Mouse (Mus musculus): Measurements from ENCODE around the gene Cdh22. TPM values are rescaled to one million over a fixed set of nuclear protein-coding genes. Genes with fewer than 3 reads are reported as not detected.

Cdh22 gene
- total RNA-seq, 2 experiments from 2014 or later, result 14.3 to 23.1 TPM

- no peak for DNase-seq (ENCODE audit: low spot score in 2 of 2)
Measured at GRCm38 (mm10) chr2:165091433-165091965, 143.2 kb downstream of the Cdh22 start.

DNA sequence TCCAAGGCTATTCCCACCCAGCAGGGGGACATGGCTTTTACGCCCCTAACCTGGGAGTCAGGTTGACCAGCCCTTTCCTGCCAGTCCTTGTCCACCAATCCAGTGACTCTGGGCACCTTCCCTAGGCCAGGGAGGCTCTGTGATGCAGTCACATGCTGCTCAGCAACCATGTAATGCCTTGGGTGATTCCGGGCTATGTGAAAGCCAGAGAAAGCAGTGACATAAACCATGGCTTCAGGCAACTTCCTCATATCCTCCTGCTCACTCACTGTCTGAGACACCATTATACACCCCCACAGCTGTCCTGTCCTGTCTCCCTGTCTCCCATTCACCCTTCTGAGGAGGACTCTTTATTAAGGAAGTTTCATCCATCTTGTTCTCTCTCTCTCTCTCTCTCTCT, 144.0 kb downstream of the Cdh22 start, which contains the start of gene 1700025C18Rik:
Gene 1700025C18Rik (minus strand): TSS at position 101 of the 400 bp plus-strand sequence.
- DNase-seq (ENCODE audit: low spot score in 2 of 2), result no peak

GRCm38 (mm10) chr2:165089470-165089869, 145.2 kb downstream of the Cdh22 start:
- DNase-seq (ENCODE audit: low spot score in 2 of 2), result no peak

DNA sequence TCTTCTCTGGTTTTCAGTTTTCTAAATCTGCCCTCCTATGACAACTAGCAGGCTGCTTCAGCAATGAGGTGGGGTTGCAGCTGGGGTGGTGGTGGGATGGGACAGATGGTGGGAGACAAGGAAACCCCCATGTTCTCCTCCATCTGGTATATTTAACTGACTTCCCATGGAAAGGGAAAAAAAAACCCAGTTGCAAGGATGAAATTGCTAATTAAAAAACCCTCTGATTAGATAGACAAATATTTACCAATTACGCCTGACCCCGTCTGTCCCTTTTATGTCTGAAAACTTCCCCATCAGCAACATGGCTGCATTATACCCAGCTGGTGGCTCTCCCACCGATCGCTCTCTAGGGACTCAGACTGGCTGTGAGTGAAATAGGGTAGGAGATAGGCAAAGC, 148.0 kb downstream of the Cdh22 start:
- DNase-seq (ENCODE audit: low spot score in 2 of 2), result peak in 1 of 2 experiments; percentile 62

GRCm38 (mm10) chr2:165081257-165081656, 153.4 kb downstream of the Cdh22 start:
- DNase-seq (ENCODE audit: low spot score in 2 of 2), result no peak

GRCm38 (mm10) chr2:165080657-165081056, 154.0 kb downstream of the Cdh22 start:
- DNase-seq (ENCODE audit: low spot score in 2 of 2), result no peak

DNA sequence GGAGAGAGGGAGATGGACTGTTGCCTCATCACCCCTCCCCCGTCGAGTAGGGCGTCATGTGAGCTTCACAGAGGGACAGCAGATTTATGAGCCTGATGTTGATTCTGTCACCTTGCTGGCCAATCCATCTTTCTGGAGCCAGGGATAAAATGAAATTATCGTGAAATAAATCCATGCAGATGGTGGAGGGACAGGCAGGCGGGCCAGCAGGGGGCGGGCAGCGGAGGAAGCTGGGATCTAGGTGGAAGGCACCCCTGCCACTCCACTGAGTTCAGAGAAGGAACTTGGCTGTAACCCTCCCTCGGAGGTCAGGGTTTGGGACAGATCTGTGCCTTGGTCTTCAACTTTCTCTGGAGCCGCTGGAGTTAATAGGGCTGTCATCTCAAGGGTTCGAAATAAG, 156.0 kb downstream of the Cdh22 start:
- DNase-seq (ENCODE audit: low spot score in 2 of 2), result no peak

- DNase-seq (ENCODE audit: low spot score in 2 of 2), result no peak
Measured at GRCm38 (mm10) chr2:165078045-165078444, 156.6 kb downstream of the Cdh22 start.

GRCm38 (mm10) chr2:165077055-165077454, 157.6 kb downstream of the Cdh22 start:
- DNase-seq (ENCODE audit: low spot score in 2 of 2), result no peak

GRCm38 (mm10) chr2:165074937-165075336, 159.7 kb downstream of the Cdh22 start:
- peak; percentile 75 to 94 for DNase-seq (ENCODE audit: low spot score in 2 of 2)

GRCm38 (mm10) chr2:165074081-165074884, 160.4 kb downstream of the Cdh22 start:
- DNase-seq (ENCODE audit: low spot score in 2 of 2), result peak in 1 of 2 experiments; percentile 59

DNA sequence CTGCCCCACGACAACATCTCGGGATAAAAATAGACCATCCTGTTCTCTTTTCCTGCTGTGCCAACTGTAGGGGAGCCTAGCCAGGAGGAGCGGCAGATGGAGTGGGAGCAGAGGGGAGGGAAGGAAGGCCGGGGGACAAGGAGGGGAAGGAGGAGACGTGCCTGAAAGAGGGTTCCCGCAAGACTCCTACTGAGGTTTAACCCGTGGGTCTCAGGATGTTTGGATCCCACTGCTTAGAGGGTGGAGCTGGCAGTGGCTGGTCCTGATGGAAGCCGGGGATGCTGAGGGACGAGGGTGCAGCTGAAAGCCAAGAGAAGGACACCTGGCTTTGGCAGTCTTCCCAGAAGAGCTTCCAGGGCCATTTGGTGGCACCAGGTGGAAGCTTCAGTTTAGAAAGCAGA, 161.3 kb downstream of the Cdh22 start:
- peak in 1 of 2 experiments; percentile 38 for DNase-seq (ENCODE audit: low spot score in 2 of 2)

- DNase-seq (ENCODE audit: low spot score in 2 of 2), result peak; percentile 45 to 80
Measured at GRCm38 (mm10) chr2:165070096-165070816, 164.4 kb downstream of the Cdh22 start.

GRCm38 (mm10) chr2:165068806-165069205, 165.8 kb downstream of the Cdh22 start:
- peak; percentile 35 to 57 for DNase-seq (ENCODE audit: low spot score in 2 of 2)

DNA sequence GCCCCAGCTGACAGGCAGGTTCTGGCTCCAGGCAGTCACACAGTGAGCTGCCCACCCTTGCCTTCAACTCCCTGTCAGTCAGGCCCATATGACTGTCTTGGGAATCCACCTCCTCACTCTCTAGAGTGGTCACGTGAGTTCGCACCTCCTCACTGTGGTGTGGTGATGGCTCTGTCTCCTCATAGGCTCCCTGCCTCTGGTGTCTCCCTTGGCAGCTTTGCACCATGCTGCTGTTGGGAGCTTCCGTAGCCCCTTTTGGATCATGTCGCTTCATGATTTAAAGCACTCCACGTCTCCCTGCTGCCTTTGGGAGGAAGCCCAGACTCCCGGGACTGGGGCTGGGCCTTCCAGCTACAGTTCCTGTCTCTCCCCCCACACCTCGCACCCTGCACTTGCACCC, 170.2 kb downstream of the Cdh22 start:
- DNase-seq (ENCODE audit: low spot score in 2 of 2), result peak; percentile 41 to 42

GRCm38 (mm10) chr2:165061638-165062433, 172.8 kb downstream of the Cdh22 start:
- DNase-seq (ENCODE audit: low spot score in 2 of 2), result no peak

Other genes with a start within 250 kb of the Cdh22 start
- gene Ncoa5, start 200.0 kb downstream of the Cdh22 start, total RNA-seq (2021), result 10 to 100 TPM; 57.0 to 59.2 TPM
- under 1 TPM; 0.10 to 0.28 TPM for gene Cd40, start 179.2 kb downstream of the Cdh22 start, total RNA-seq (2021)
- gene 1700025C18Rik, start 144.1 kb downstream of the Cdh22 start, total RNA-seq (2021), result not detected
- gene Slc35c2, start 53.0 kb upstream of the Cdh22 start, total RNA-seq (2021), result 100 to 1,000 TPM in 1 of 2 experiments, 10 to 100 TPM in 1; 96.3 to 101 TPM
- 100 to 1,000 TPM; 174 to 179 TPM for gene Elmo2, start 91.6 kb upstream of the Cdh22 start, total RNA-seq (2021)
- under 1 TPM in 1 of 2 experiments, not detected in 1; 0.10 TPM for gene Zfp663, start 133.9 kb upstream of the Cdh22 start, total RNA-seq (2021)
- gene Zfp334, start 153.4 kb upstream of the Cdh22 start, total RNA-seq (2021), result 10 to 100 TPM; 14.6 to 15.9 TPM
- not detected for gene Ocstamp, start 165.6 kb upstream of the Cdh22 start, total RNA-seq (2021)
- gene Slc13a3, start 238.4 kb upstream of the Cdh22 start, total RNA-seq (2021), result 1 to 10 TPM; 7.2 to 9.3 TPM

All from layer of hippocampus, adult 18-20 months (tissue).